Mouse (Mus musculus): ENCODE measurements at regions not wholly inside any gene's neighbourhood (a gene's known extent, or its start where the extent isn't known, plus 50 kb on each side); places are given as distances from the start of the nearest gene placed in this dataset.
A peak's percentile ranks its signal among the peaks of the same experiment; 100 is the strongest.

DNA sequence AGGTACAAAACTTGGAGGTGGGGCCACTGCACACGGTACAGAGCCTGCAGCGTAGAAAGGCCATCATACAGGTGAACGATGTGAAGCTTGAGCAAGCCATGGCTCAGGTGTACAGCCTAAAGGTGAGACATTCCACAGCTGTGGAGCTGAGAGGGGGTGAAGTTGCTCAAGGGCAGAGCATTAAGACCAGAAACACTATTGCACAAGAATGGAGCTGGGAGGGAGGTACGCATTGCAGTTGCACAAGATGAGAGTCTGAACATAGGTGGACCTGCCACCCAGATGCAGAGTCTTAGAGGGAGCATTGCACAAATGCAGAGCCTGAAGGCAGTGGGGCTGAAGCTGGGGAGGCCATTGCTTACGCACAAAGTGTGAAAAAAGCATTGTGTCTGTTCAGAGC is 547.4 kb upstream of the Lrrc6 start:
- TF ChIP-seq EP300 (IDR thresholded peaks at IDR 0.05) (0 out of 2 replicates have a peak, but pooled peaks have one; percentile 9), CTCF (IDR thresholded peaks at IDR 0.05) (no peak)
